Mouse (Mus musculus): ENCODE measurements around the gene Gm21969. TPM values are rescaled to one million over a fixed set of nuclear protein-coding genes. Genes with fewer than 3 reads are reported as not detected.

The Gm21969 gene
- polyA plus RNA-seq, 1 experiment from 2014 or later = not detected

GRCm38 (mm10) chr4:139606732-139607131, 3.7 kb downstream of the Gm21969 start:
- 93% methylated on average over 5 of the region's 5 CpGs for WGBS
- H3K9me3 ChIP-seq = no peaks in the 10 kb centered on the region
- peaks cover 12% of the 10 kb centered on the region for H3K36me3 ChIP-seq
- no peak overlapping the region for H3K4me3 ChIP-seq
- H3K4me1 ChIP-seq = peaks cover 15% of the 10 kb centered on the region
- H3K27ac ChIP-seq = no peak overlapping the region
- no peak overlapping the region for H3K9ac ChIP-seq
- no peak for ATAC-seq (ENCODE audit: insufficient number of reproducible peaks, insufficient read depth, low FRiP score, low TSS enrichment)
- H3K4me2 ChIP-seq (replicated peaks) = no peak overlapping the region
- H3K27me3 ChIP-seq = no peaks in the 10 kb centered on the region

GRCm38 (mm10) chr4:139608975-139609374, 6.0 kb downstream of the Gm21969 start:
- H3K27ac ChIP-seq = no peak overlapping the region
- ATAC-seq (ENCODE audit: insufficient number of reproducible peaks, insufficient read depth, low FRiP score, low TSS enrichment) = no peak
- H3K4me2 ChIP-seq (replicated peaks) = no peak overlapping the region
- H3K27me3 ChIP-seq = no peaks in the 10 kb centered on the region
- no peak overlapping the region for H3K9ac ChIP-seq
- H3K4me3 ChIP-seq = no peak overlapping the region
- H3K9me3 ChIP-seq = no peaks in the 10 kb centered on the region
- peaks cover 6% of the 10 kb centered on the region; the same call in 1 of the 2 replicates for H3K4me1 ChIP-seq
- peaks cover 24% of the 10 kb centered on the region for H3K36me3 ChIP-seq
- 75% methylated on average over 4 of the region's 4 CpGs for WGBS

- WGBS = 37% methylated on average over 6 of the region's 6 CpGs
- peak overlapping the region; percentile 50 for H3K27ac ChIP-seq
Measured at GRCm38 (mm10) chr4:139610954-139611353, 8.0 kb downstream of the Gm21969 start.

GRCm38 (mm10) chr4:139611542-139611953, 8.6 kb downstream of the Gm21969 start:
- Histone ChIP-seq H3K36me3 (peaks cover 35% of the 10 kb centered on the region), H3K4me2 (replicated peaks) (peak overlapping the region; percentile 41), H3K27ac (peak overlapping the region; percentile 50; the same call in 1 of the 2 replicates), H3K9ac (no peak overlapping the region), H3K9me3 (no peaks in the 10 kb centered on the region), H3K4me1 (peaks cover 6% of the 10 kb centered on the region; the same call in 1 of the 2 replicates), H3K4me3 (no peak overlapping the region), H3K27me3 (no peaks in the 10 kb centered on the region)
- 6% methylated on average over 10 of the region's 10 CpGs for WGBS
- peak; percentile 36; the same call in 1 of the 2 replicates for ATAC-seq (ENCODE audit: insufficient number of reproducible peaks, insufficient read depth, low FRiP score, low TSS enrichment)

More at GRCm38 (mm10) chr4:139610954-139611353, 8.0 kb downstream of the Gm21969 start:
- peaks cover 36% of the 10 kb centered on the region for H3K36me3 ChIP-seq
- no peak overlapping the region for H3K4me3 ChIP-seq
- no peak for ATAC-seq (ENCODE audit: insufficient number of reproducible peaks, insufficient read depth, low FRiP score, low TSS enrichment)
- H3K4me1 ChIP-seq = peaks cover 6% of the 10 kb centered on the region; the same call in 1 of the 2 replicates
- no peak overlapping the region for H3K9ac ChIP-seq
- no peaks in the 10 kb centered on the region for H3K27me3 ChIP-seq
- H3K4me2 ChIP-seq (replicated peaks) = peak overlapping the region; percentile 41
- no peaks in the 10 kb centered on the region for H3K9me3 ChIP-seq

GRCm38 (mm10) chr4:139614524-139615260, 11.7 kb downstream of the Gm21969 start:
- WGBS = 92% methylated on average over 21 of the region's 21 CpGs
- ATAC-seq (ENCODE audit: insufficient number of reproducible peaks, insufficient read depth, low FRiP score, low TSS enrichment) = no peak

GRCm38 (mm10) chr4:139616276-139617000, 13.5 kb downstream of the Gm21969 start:
- H3K27ac ChIP-seq = 0 out of 2 replicates have a peak overlapping the region, but pooled peaks have one; percentile 48
- 17% methylated on average over 24 of the region's 24 CpGs for WGBS
- H3K36me3 ChIP-seq = peaks cover 24% of the 10 kb centered on the region
- no peak overlapping the region for H3K9ac ChIP-seq
- H3K4me1 ChIP-seq = no peaks in the 10 kb centered on the region
- peak; percentile 64; the same call in 1 of the 2 replicates for ATAC-seq (ENCODE audit: insufficient number of reproducible peaks, insufficient read depth, low FRiP score, low TSS enrichment)
- no peaks in the 10 kb centered on the region for H3K27me3 ChIP-seq
- peak overlapping the region; percentile 31 for H3K4me3 ChIP-seq
- H3K9me3 ChIP-seq = no peaks in the 10 kb centered on the region
- peak overlapping the region; percentile 44 for H3K4me2 ChIP-seq (replicated peaks)

More at GRCm38 (mm10) chr4:139614524-139615260, 11.7 kb downstream of the Gm21969 start:
- no peak overlapping the region for H3K9ac ChIP-seq
- H3K4me2 ChIP-seq (replicated peaks) = no peak overlapping the region
- no peak overlapping the region for H3K27ac ChIP-seq
- no peak overlapping the region for H3K4me3 ChIP-seq
- H3K27me3 ChIP-seq = no peaks in the 10 kb centered on the region
- peaks cover 6% of the 10 kb centered on the region; the same call in 1 of the 2 replicates for H3K4me1 ChIP-seq
- H3K9me3 ChIP-seq = no peaks in the 10 kb centered on the region
- H3K36me3 ChIP-seq = peaks cover 24% of the 10 kb centered on the region

- H3K27me3 ChIP-seq = no peaks in the 10 kb centered on the region
- no peak overlapping the region for H3K9ac ChIP-seq
- H3K9me3 ChIP-seq = no peaks in the 10 kb centered on the region
- 0 out of 2 replicates have a peak, but pooled peaks cover 3% of the 10 kb centered on the region for H3K4me1 ChIP-seq
- no peak overlapping the region for H3K4me3 ChIP-seq
- no peak overlapping the region for H3K27ac ChIP-seq
- H3K36me3 ChIP-seq = peaks cover 24% of the 10 kb centered on the region
- peak overlapping the region; percentile 44 for H3K4me2 ChIP-seq (replicated peaks)
- ATAC-seq (ENCODE audit: insufficient number of reproducible peaks, insufficient read depth, low FRiP score, low TSS enrichment) = no peak
- WGBS = 52% methylated on average over 3 of the region's 3 CpGs
Measured at GRCm38 (mm10) chr4:139617001-139617364, 14.0 kb downstream of the Gm21969 start.

- WGBS = 72% methylated on average over 6 of the region's 6 CpGs
Measured at GRCm38 (mm10) chr4:139619765-139620164, 16.8 kb downstream of the Gm21969 start.

GRCm38 (mm10) chr4:139622373-139623282, 19.6 kb downstream of the Gm21969 start, which contains the start of gene Aldh4a1:
TSS of gene Aldh4a1 (plus strand) at chr4:139622866.
- Histone ChIP-seq H3K27me3 (no peaks in the 10 kb centered on the region), H3K9me3 (no peaks in the 10 kb centered on the region), H3K4me2 (replicated peaks) (peak within 1 kb of the TSS; percentile 72), H3K9ac (peak within 1 kb of the TSS; percentile 72), H3K4me3 (peak within 1 kb of the TSS; percentile 71), H3K36me3 (no peaks in the 10 kb centered on the region), H3K27ac (peak within 1 kb of the TSS; percentile 73), H3K4me1 (peaks cover 18% of the 10 kb centered on the region)
- under 1% methylated on average over 33 of the region's 38 CpGs for WGBS
- ATAC-seq (ENCODE audit: insufficient number of reproducible peaks, insufficient read depth, low FRiP score, low TSS enrichment) = peak; percentile 99

More at GRCm38 (mm10) chr4:139619765-139620164, 16.8 kb downstream of the Gm21969 start:
- Histone ChIP-seq H3K4me3 (no peak overlapping the region), H3K4me2 (replicated peaks) (no peak overlapping the region), H3K27me3 (no peaks in the 10 kb centered on the region), H3K36me3 (peaks cover 5% of the 10 kb centered on the region), H3K4me1 (peaks cover 18% of the 10 kb centered on the region), H3K9me3 (no peaks in the 10 kb centered on the region), H3K27ac (no peak overlapping the region), H3K9ac (no peak overlapping the region)
- ATAC-seq (ENCODE audit: insufficient number of reproducible peaks, insufficient read depth, low FRiP score, low TSS enrichment) = no peak

- Histone ChIP-seq H3K9me3 (no peaks in the 10 kb centered on the region), H3K36me3 (no peaks in the 10 kb centered on the region), H3K9ac (peak overlapping the region; percentile 72), H3K4me2 (replicated peaks) (peak overlapping the region; percentile 72), H3K27ac (0 out of 2 replicates have a peak overlapping the region, but pooled peaks have one; percentile 73), H3K4me1 (peaks cover 18% of the 10 kb centered on the region), H3K27me3 (no peaks in the 10 kb centered on the region), H3K4me3 (peak overlapping the region; percentile 71)
- WGBS = 29% methylated on average over 21 of the region's 21 CpGs
- no peak for ATAC-seq (ENCODE audit: insufficient number of reproducible peaks, insufficient read depth, low FRiP score, low TSS enrichment)
Measured at GRCm38 (mm10) chr4:139623434-139624115, 20.6 kb downstream of the Gm21969 start.
